Mouse (Mus musculus) forebrain, postnatal 0 days (tissue): ENCODE measurements around the gene Vezt. TPM values are rescaled to one million over a fixed set of nuclear protein-coding genes. Genes with fewer than 3 reads are reported as not detected.

Source experiments
- ATAC-seq: fragments of 200-750 bp; cut with Nextera tagmentation; 2 replicates; pipeline ENCODE4 v1.8.0; 2017; ENCODE audit warnings: mild to moderate bottlenecking, moderate library complexity
- DNase-seq: peaks from one replicate; pipeline ENCODE4 v3.0.0-alpha.2; 2015
- H3K27ac ChIP-seq: fragments of 300-500 bp; sonication (generic); 2 replicates; pipeline ENCODE4 v1.5.1; 2014; ENCODE audit warnings: low read depth, mild to moderate bottlenecking, antibody characterized with exemption, low read length, moderate library complexity, mixed read lengths
- H3K27me3 ChIP-seq: fragments of 300-500 bp; sonication (generic); 2 replicates; pipeline ENCODE4 v1.6.1; 2014; ENCODE audit warnings: mild to moderate bottlenecking, low read length, mixed read lengths; ENCODE audit not compliant: insufficient read depth
- H3K36me3 ChIP-seq: fragments of 300-500 bp; sonication (generic); 2 replicates; pipeline ENCODE4 v1.6.1; 2014; ENCODE audit warnings: mild to moderate bottlenecking, moderate library complexity; ENCODE audit not compliant: insufficient read depth
- H3K4me1 ChIP-seq: fragments of 300-500 bp; sonication (generic); 2 replicates; pipeline ENCODE4 v1.6.1; 2014; ENCODE audit warnings: antibody characterized with exemption; ENCODE audit not compliant: insufficient read depth
- H3K4me2 ChIP-seq: fragments of 300-500 bp; sonication (generic); 2 replicates; pipeline ENCODE4 v1.6.1; 2014; ENCODE audit warnings: low read depth, mild to moderate bottlenecking, moderate library complexity
- H3K4me3 ChIP-seq: fragments of 300-500 bp; sonication (generic); 2 replicates; pipeline ENCODE4 v1.5.1; 2014; ENCODE audit warnings: low read depth, low read length, mixed read lengths
- H3K9ac ChIP-seq: fragments of 300-500 bp; sonication (generic); 2 replicates; pipeline ENCODE4 v1.6.1; 2014; ENCODE audit warnings: mild to moderate bottlenecking
- H3K9me3 ChIP-seq: fragments of 300-500 bp; sonication (generic); 2 replicates; pipeline ENCODE4 v1.6.1; 2016; ENCODE audit warnings: low read length
- CTCF ChIP-seq: sonication (generic); IDR thresholded peaks from 2 replicates; pipeline ENCODE4 v1.5.1; 2016; ENCODE audit warnings: antibody characterized with exemption, control low read depth, low read depth
- WGBS: fragments of 180-500 bp; shearing (Covaris S2); extraction: QIAGEN DNeasy Blood & Tissue Kit; methylation state at CpG from one replicate; pipeline ENCODE4 v1.1.7; 2014; 5-methylcytosine and 5-hydroxymethylcytosine counted together
- microRNA counts: library from miRNA; unstranded; fragments of <30 nt; microRNA quantifications from one replicate; lab custom pipeline; 2015
- microRNA-seq, 2 experiments: library from miRNA; unstranded; fragments of <30 nt; microRNA quantifications; one replicate each; pipeline ENCODE4; 2016
- polyA plus RNA-seq: library from polyadenylated mRNA; unstranded; fragments of >200 nt; fragmentation: Nextera tagmentation; extraction: Ambion mirVana; gene quantifications from 2 replicates; pipeline ENCODE4 v1.2.1, GENCODE M21; 2015
- total RNA-seq: library from RNA; depleted of rRNA; stranded (reverse); fragments of >200 nt; gene quantifications from 2 replicates; pipeline ENCODE4 v1.2.3, GENCODE M21; 2014; rRNA removed

Gene Vezt
- total and polyA plus RNA-seq, 2 experiments from 2014 or later = 40.1 to 66.0 TPM

DNA sequence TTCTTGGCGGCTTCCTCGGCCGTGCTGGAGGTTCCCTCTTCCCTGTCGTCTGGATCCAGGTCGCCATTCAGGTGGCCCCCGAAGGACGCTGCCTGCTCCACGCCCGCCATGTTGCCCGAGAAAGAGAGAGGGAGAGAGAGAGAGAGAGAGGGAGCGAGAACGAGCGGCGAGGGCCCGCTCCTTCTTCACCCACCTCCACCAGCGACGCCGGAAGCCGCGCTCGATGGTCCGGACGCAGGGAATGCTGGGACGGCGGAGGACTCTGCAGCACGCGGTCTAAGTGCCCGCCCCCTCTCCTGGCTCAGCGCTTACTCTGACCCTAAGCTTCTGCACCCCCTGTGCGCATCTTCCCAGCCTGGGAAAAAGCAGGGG, 146.1 kb downstream of the Vezt start:
- Histone ChIP-seq H3K36me3 (peaks cover 22% of the 10 kb centered on the region), H3K9ac (peak overlapping the region; percentile 92), H3K4me1 (peaks cover 12% of the 10 kb centered on the region), H3K4me2 (peak overlapping the region; percentile 73), H3K9me3 (no peaks in the 10 kb centered on the region), H3K27me3 (no peaks in the 10 kb centered on the region), H3K4me3 (peak overlapping the region; percentile 86), H3K27ac (peak overlapping the region; percentile 95)
- WGBS = 0% methylated on average over 26 of the region's 30 CpGs
- ATAC-seq (peak; percentile 99), DNase-seq (peak; percentile 92)
- TF ChIP-seq CTCF = no peak

MicroRNAs within 50 kb of the gene (microRNA counts, 519-probe panel; counts per million panel counts)
- microRNA mmu-miR-331-3p (lab: Ali Mortazavi, UCI) = 5,055 counts per million, percentile 66 among the panel's probes with 10 or more counts
- microRNA mmu-miR-331-5p (lab: Ali Mortazavi, UCI) = not detected

Small RNA genes lying within 50 kb of the gene (microRNA-seq; reads per million reads assigned to microRNA genes)
- gene Mir331 = 316 to 410 reads per million in 2 experiments

Other genes with a start within 250 kb of the Vezt start
- 0.08 and 0.14 TPM in 2 replicates for gene Usp44, start 204.3 kb downstream of the Vezt start, total RNA-seq
- 0.05 and 0.08 TPM in 2 replicates for gene Usp44, start 204.3 kb downstream of the Vezt start, polyA plus RNA-seq
- 89.2 and 106 TPM in 2 replicates for gene Metap2, start 138.7 kb downstream of the Vezt start, total RNA-seq
- gene Metap2, start 138.7 kb downstream of the Vezt start, polyA plus RNA-seq = 144 and 146 TPM in 2 replicates
- gene Fgd6, start 184 bp upstream of the Vezt start, total RNA-seq = 2.2 and 3.6 TPM in 2 replicates
- 0.63 and 1.5 TPM in 2 replicates for gene Fgd6, start 184 bp upstream of the Vezt start, polyA plus RNA-seq
- gene Nr2c1, start 112.2 kb upstream of the Vezt start, total RNA-seq = 4.8 and 8.4 TPM in 2 replicates
- gene Nr2c1, start 112.2 kb upstream of the Vezt start, polyA plus RNA-seq = 2.6 and 3.2 TPM in 2 replicates
- 219 and 220 TPM in 2 replicates for gene Ndufa12, start 162.9 kb upstream of the Vezt start, total RNA-seq
- gene Ndufa12, start 162.9 kb upstream of the Vezt start, polyA plus RNA-seq = 483 and 610 TPM in 2 replicates